Comparison of ENCODE assay signal across 15 mouse cellular contexts in the genomic region with DNA sequence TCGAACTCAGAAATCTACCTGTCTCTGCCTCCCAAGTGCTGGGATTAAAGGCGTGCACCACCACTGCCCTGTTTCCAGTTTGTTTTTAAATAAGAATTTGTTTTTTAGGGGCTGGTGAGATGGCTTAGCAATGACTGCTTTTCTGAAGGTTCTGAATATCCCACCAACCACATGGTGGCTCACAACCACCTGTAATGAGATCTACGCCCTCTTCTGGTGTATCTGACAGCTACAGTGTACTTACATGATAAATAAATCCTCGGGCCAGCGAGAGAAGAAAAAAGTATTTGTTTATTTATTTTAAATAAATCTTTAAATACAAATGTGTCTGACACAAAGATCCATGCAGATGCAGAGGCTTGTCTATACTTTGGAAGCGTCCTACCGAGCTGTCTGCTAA. TPM values are rescaled to one million over a fixed set of nuclear protein-coding genes. Genes with fewer than 3 reads are reported as not detected.
DNase-seq lines count a peak whose midpoint lies in the region; ATAC-seq and TF ChIP-seq lines count a peak whose summit lies in the region.
"Had no signal": no experiment of that assay in that cellular context is flagged by ENCODE, and none has a peak within 500 bp of the region (broad histone marks: within the 10 kb centered on the region; RNA-seq: fewer than 3 reads in every experiment).

No protein-coding gene starts in this region.

- H3K4me3 ChIP-seq in gastrocnemius, adult 2 months, result no peak overlapping the region
- no peak overlapping the region for H3K4me3 ChIP-seq in liver, postnatal 0 days (ENCODE audit: low read depth, low read length)
- H3K4me3 ChIP-seq in liver, embryonic 11.5 days (ENCODE audit: low read depth, low read length), result no peak overlapping the region
- H3K4me3 ChIP-seq in MEL (ENCODE audit: control insufficient read depth in 1 of 2, insufficient read depth in 1 of 2, low read depth in 2 of 2, low read length in 2 of 2), result no peak overlapping the region
- no peak overlapping the region for H3K4me3 ChIP-seq in cerebellum, adult 2 months (replicated peaks; ENCODE audit: insufficient read depth, low read depth, low read length)
- H3K4me3 ChIP-seq: erythroblast, embryonic 14.5 days had no signal

- no peak for TF ChIP-seq POLR2A in MEL (IDR thresholded peaks at IDR 0.05; ENCODE audit: control insufficient read depth in 1 of 2, insufficient read depth in 1 of 2, low read depth in 1 of 2, low read length in 2 of 2, poor library complexity in 1 of 2)
- TF ChIP-seq POLR2A in cerebellum, adult 2 months (IDR thresholded peaks at IDR 0.05; ENCODE audit: borderline replicate concordance, insufficient read depth, low read length), result no peak

- no peaks in the 10 kb centered on the region for H3K79me2 ChIP-seq in MEL (ENCODE audit: control insufficient read depth, insufficient read depth, low read length, poor library complexity)

- H3K4me1 ChIP-seq in liver, postnatal 0 days (ENCODE audit: insufficient read depth), result no peaks in the 10 kb centered on the region
- H3K4me1 ChIP-seq in liver, embryonic 11.5 days (replicated peaks; ENCODE audit: control insufficient read depth, insufficient read depth, low read length), result no peaks in the 10 kb centered on the region
- H3K4me1 ChIP-seq in MEL (ENCODE audit: control insufficient read depth in 1 of 2, insufficient read depth in 2 of 2, low read length in 2 of 2), result no peaks in the 10 kb centered on the region
- no peaks in the 10 kb centered on the region for H3K4me1 ChIP-seq in cerebellum, adult 2 months (ENCODE audit: control insufficient read depth, insufficient read depth, low read length)

- H3K9me3 ChIP-seq in liver, postnatal 0 days (ENCODE audit: low read length), result no peaks in the 10 kb centered on the region
- H3K9me3 ChIP-seq in liver, embryonic 11.5 days (ENCODE audit: control insufficient read depth, low read length), result no peaks in the 10 kb centered on the region
- no peaks in the 10 kb centered on the region for H3K9me3 ChIP-seq in MEL (replicated peaks; ENCODE audit: insufficient read depth, low read length)

- WGBS in liver, postnatal 0 days (ENCODE audit: insufficient replicate concordance), result 66% methylated on average over 7 of the region's 7 CpGs
- 71% methylated on average over 7 of the region's 7 CpGs for WGBS in liver, embryonic 11.5 days
- WGBS in cerebellum, adult 2 months, result 90% methylated on average over 7 of the region's 7 CpGs

- H3K27me3 ChIP-seq in liver, postnatal 0 days (ENCODE audit: insufficient read depth, low read length), result no peaks in the 10 kb centered on the region
- no peaks in the 10 kb centered on the region; the same call in 1 of the 2 replicates for H3K27me3 ChIP-seq in liver, embryonic 11.5 days (replicated peaks; ENCODE audit: control insufficient read depth, insufficient read depth, low read length)
- peaks cover 0 to 5% of the 10 kb centered on the region in 2 experiments; a peak in 2 of 4 replicates for H3K27me3 ChIP-seq in MEL (ENCODE audit: control insufficient read depth in 1 of 2, insufficient read depth in 2 of 2, low read length in 2 of 2)
- H3K27me3 ChIP-seq in cerebellum, adult 2 months (ENCODE audit: control insufficient read depth, insufficient read depth, low read length), result no peaks in the 10 kb centered on the region

- H3K9ac ChIP-seq in liver, postnatal 0 days (replicated peaks), result no peak overlapping the region
- no peak overlapping the region for H3K9ac ChIP-seq in liver, embryonic 11.5 days (ENCODE audit: low read depth, low read length)
- H3K9ac ChIP-seq in MEL (ENCODE audit: control insufficient read depth, low read depth, low read length, poor library complexity, severe bottlenecking), result no peak overlapping the region
- H3K9ac ChIP-seq: hindbrain, embryonic 14.5 days had no signal

- H3K27ac ChIP-seq in gastrocnemius, adult 2 months, result no peak overlapping the region
- H3K27ac ChIP-seq in liver, postnatal 0 days (ENCODE audit: low read depth), result no peak overlapping the region
- H3K27ac ChIP-seq in liver, embryonic 11.5 days (ENCODE audit: low read depth, low read length), result no peak overlapping the region
- H3K27ac ChIP-seq in MEL (ENCODE audit: control insufficient read depth, low read depth, low read length), result no peak overlapping the region
- H3K27ac ChIP-seq in cerebellum, adult 2 months (ENCODE audit: insufficient read depth, low read length), result no peak overlapping the region
- H3K27ac ChIP-seq: hindbrain, embryonic 14.5 days had no signal

- no peak overlapping the region for H3K4me2 ChIP-seq in liver, postnatal 0 days (ENCODE audit: low read depth, low read length)
- H3K4me2 ChIP-seq in liver, embryonic 11.5 days, result no peak overlapping the region
- H3K4me2 ChIP-seq: hindbrain, embryonic 14.5 days had no signal

- peak; percentile 26; the same call in 1 of the 2 replicates for TF ChIP-seq CTCF in gastrocnemius, adult 2 months (IDR thresholded peaks at IDR 0.05)
- TF ChIP-seq CTCF in liver, postnatal 0 days (IDR thresholded peaks at IDR 0.05; ENCODE audit: low read depth), result peak; percentile 46
- TF ChIP-seq CTCF in MEL (IDR thresholded peaks at IDR 0.05 in 2 of 3, conservative IDR thresholded peaks at IDR 0.05 in 1 of 3; ENCODE audit: control insufficient read depth in 1 of 3, insufficient read depth in 1 of 3, low read depth in 2 of 3, low read length in 3 of 3, poor library complexity in 1 of 3, severe bottlenecking in 1 of 3), result peak; percentile 26 to 84 (median 35); a peak in 5 of 6 replicates
- no peak for TF ChIP-seq CTCF in cerebellum, adult 2 months (IDR thresholded peaks at IDR 0.05; ENCODE audit: borderline replicate concordance, insufficient read depth, low read depth, low read length)

- TF ChIP-seq EP300 in liver, postnatal 0 days (IDR thresholded peaks at IDR 0.05; ENCODE audit: low read depth), result no peak
- TF ChIP-seq EP300 in MEL (IDR thresholded peaks at IDR 0.05; ENCODE audit: low read depth in 1 of 2, low read length in 2 of 2), result no peak

- H3K36me3 ChIP-seq in liver, postnatal 0 days (replicated peaks; ENCODE audit: insufficient read depth, low read length), result no peaks in the 10 kb centered on the region
- no peaks in the 10 kb centered on the region for H3K36me3 ChIP-seq in liver, embryonic 11.5 days (ENCODE audit: control insufficient read depth, insufficient read depth, low read length)
- H3K36me3 ChIP-seq in MEL (ENCODE audit: control insufficient read depth in 1 of 2, insufficient read depth in 2 of 2, low read length in 2 of 2), result no peaks in the 10 kb centered on the region

- intact Hi-C loops in gastrocnemius, adult 2 months (cut with DNase I), result no loop called here

- peak; percentile 51 for TF ChIP-seq RAD21 in MEL (IDR thresholded peaks at IDR 0.05; ENCODE audit: low read depth, low read length)

- no peak for ATAC-seq in liver, postnatal 0 days
- ATAC-seq in liver, embryonic 11.5 days (replicated peaks; ENCODE audit: low FRiP score), result no peak
- peak; percentile 48; the same call in 1 of the 2 replicates for ATAC-seq in megakaryocyte progenitor cell, adult 5-6 weeks (replicated peaks; ENCODE audit: poor library complexity)

- no peak for DNase-seq in gastrocnemius, adult 2 months
- no peak for DNase-seq in gastrocnemius, postnatal 10 days
- DNase-seq in liver, postnatal 0 days, result no peak
- no peak for DNase-seq in liver, embryonic 11.5 days (ENCODE audit: low spot score)
- DNase-seq in MEL (ENCODE audit: low read depth, low spot score), result peak; percentile 67
- no peak for DNase-seq in spleen, postnatal 14 days (ENCODE audit: low spot score in 2 of 2)
- no peak for DNase-seq in cerebellum, adult 2 months
- DNase-seq: cerebellum, adult 8-10 months; kidney, postnatal 14 days; layer of hippocampus, postnatal 36 days; lung, adult 18-20 months; right cerebral cortex, adult 18-20 months had no signal

TF ChIP-seq in MEL, 35 proteins besides CTCF, POLR2A, EP300 and RAD21:
- TF ChIP-seq MEF2A (IDR thresholded peaks at IDR 0.05; ENCODE audit: extremely low read depth, insufficient replicate concordance, low read depth, low read length, poor library complexity, severe bottlenecking) (no peak), NELFE (IDR thresholded peaks at IDR 0.05; ENCODE audit: low read depth, low read length) (no peak), ETS1 (IDR thresholded peaks at IDR 0.05; ENCODE audit: low read depth, low read length) (no peak), POLR2AphosphoS2 (IDR thresholded peaks at IDR 0.05; ENCODE audit: low read length) (no peak), SMC3 (IDR thresholded peaks at IDR 0.05; ENCODE audit: low read depth, low read length) (peak; percentile 88), ZC3H11A (IDR thresholded peaks at IDR 0.05; ENCODE audit: low read depth, low read length) (peak; percentile 73), E2F4 (IDR thresholded peaks at IDR 0.05; ENCODE audit: borderline replicate concordance, low read depth, low read length) (no peak), MYC (IDR thresholded peaks at IDR 0.05; ENCODE audit: low read depth, low read length) (peak; percentile 79), MAZ (IDR thresholded peaks at IDR 0.05; ENCODE audit: low read depth, low read length) (no peak), ZNF384 (IDR thresholded peaks at IDR 0.05; ENCODE audit: low read depth, low read length) (no peak), BHLHE40 (IDR thresholded peaks at IDR 0.05; ENCODE audit: borderline replicate concordance, low read depth, low read length) (no peak)
TF ChIP-seq in MEL: peak in this region for 3.

RNA-seq across cellular contexts. Expression of a gene that starts 40.3 kb away (rescaled TPM):
- 10 to 100 TPM; 39.5 to 62.2 TPM for total RNA-seq in gastrocnemius, adult 2 months (2021)
- total RNA-seq in gastrocnemius, postnatal 10 days (2021), result 10 to 100 TPM; 29.3 to 32.6 TPM
- 2.2 and 2.3 TPM in 2 replicates for polyA plus RNA-seq in liver, postnatal 0 days (2015; fragmentation: Nextera tagmentation; extraction: Ambion mirVana)
- polyA plus RNA-seq in liver, embryonic 11.5 days (2014; fragmentation: Nextera tagmentation; extraction: Ambion mirVana), result 5.3 and 8.0 TPM in 2 replicates
- 6.2 and 7.7 TPM in 2 replicates for total RNA-seq in MEL (2012; rRNA removed)
- polyA plus RNA-seq in MEL (2012; ENCODE audit: insufficient read depth in 1 of 2, insufficient read length in 2 of 2, low read depth in 1 of 2, low replicate concordance in 2 of 2, missing spikeins in 1 of 2), result 10 to 100 TPM; 12.2 to 67.8 TPM
- 38.0 and 38.6 TPM in 2 replicates for total RNA-seq in megakaryocyte progenitor cell, adult 5-6 weeks (2015)
- total RNA-seq in megakaryocyte progenitor cell, adult 5-6 weeks (2017), result 12.8 and 16.1 TPM in 2 replicates
- polyA plus RNA-seq in cerebellum, adult 2 months (2012; rRNA removed), result 29.1 and 30.6 TPM in 2 replicates
